Comparison of ENCODE assay signal across 10 mouse cellular contexts in genomic region chr1:181861181-181861902, GRCm38 (mm10). TPM values are rescaled to one million over a fixed set of nuclear protein-coding genes. Genes with fewer than 3 reads are reported as not detected.
DNase-seq lines count a peak whose midpoint lies in the region; ATAC-seq and TF ChIP-seq lines count a peak whose summit lies in the region.
"Had no signal": no experiment of that assay in that cellular context is flagged by ENCODE, and none has a peak within 500 bp of the region (broad histone marks: within the 10 kb centered on the region; RNA-seq: fewer than 3 reads in every experiment).

No protein-coding gene starts in this region.

- ATAC-seq in stomach, embryonic 16.5 days (ENCODE audit: insufficient read depth, low FRiP score): no peak

- TF ChIP-seq CTCF in gastrocnemius, adult 2 months (IDR thresholded peaks at IDR 0.05): no peak
- TF ChIP-seq CTCF in thymus, adult 2 months (IDR thresholded peaks at IDR 0.05; ENCODE audit: borderline replicate concordance, control insufficient read depth, extremely low read depth, insufficient read depth, low read length, poor library complexity): no peak
- TF ChIP-seq CTCF in liver, adult 2 months (IDR thresholded peaks at IDR 0.05; ENCODE audit: low read depth, low read length): no peak

- H3K9ac ChIP-seq in liver, adult 2 months (ENCODE audit: low read depth, low read length): no peak overlapping the region
- no peak overlapping the region for H3K9ac ChIP-seq in stomach, embryonic 16.5 days (ENCODE audit: low read length)
- H3K9ac ChIP-seq: hindbrain, embryonic 14.5 days had no signal

- H3K9me3 ChIP-seq in stomach, embryonic 16.5 days (replicated peaks; ENCODE audit: control insufficient read depth, low read length): no peaks in the 10 kb centered on the region

- H3K4me1 ChIP-seq in thymus, adult 2 months (replicated peaks; ENCODE audit: control insufficient read depth, insufficient read depth, low read length): peaks cover 65% of the 10 kb centered on the region
- H3K4me1 ChIP-seq in liver, adult 2 months (ENCODE audit: control insufficient read depth, insufficient read depth, low read length): no peaks in the 10 kb centered on the region
- H3K4me1 ChIP-seq in stomach, embryonic 16.5 days (ENCODE audit: control insufficient read depth, insufficient read depth, low read length): peaks cover 11% of the 10 kb centered on the region

- no peaks in the 10 kb centered on the region for H3K36me3 ChIP-seq in thymus, adult 2 months (ENCODE audit: control insufficient read depth, insufficient read depth, low read length)
- H3K36me3 ChIP-seq in liver, adult 2 months (ENCODE audit: control insufficient read depth, insufficient read depth, low read length): no peaks in the 10 kb centered on the region
- H3K36me3 ChIP-seq in stomach, embryonic 16.5 days (ENCODE audit: control insufficient read depth, insufficient read depth, low read length): no peaks in the 10 kb centered on the region

- no peaks in the 10 kb centered on the region for H3K27me3 ChIP-seq in thymus, adult 2 months (ENCODE audit: control insufficient read depth, insufficient read depth, low read length)
- H3K27me3 ChIP-seq in liver, adult 2 months (ENCODE audit: control insufficient read depth, insufficient read depth, low read length): no peaks in the 10 kb centered on the region
- H3K27me3 ChIP-seq in stomach, embryonic 16.5 days (ENCODE audit: control insufficient read depth, insufficient read depth, low read length): no peaks in the 10 kb centered on the region

- intact Hi-C loops in gastrocnemius, adult 2 months (cut with DNase I): no loop called here
- intact Hi-C loops in gastrocnemius, postnatal 36 days (cut with DNase I): no loop called here

- no peak for DNase-seq in gastrocnemius, adult 2 months
- no peak for DNase-seq in gastrocnemius, postnatal 36 days
- DNase-seq in thymus, adult 2 months: no peak
- no peak for DNase-seq in thymus, postnatal 14 days
- no peak for DNase-seq in liver, adult 2 months (ENCODE audit: extremely low read depth, low read depth, low spot score)
- DNase-seq in cerebellum, adult 9-11 months: no peak
- no peak for DNase-seq in left cerebral cortex, adult 9 months (ENCODE audit: low spot score in 2 of 2)
- DNase-seq: right cerebral cortex, adult 18-20 months had no signal

- no peak for TF ChIP-seq POLR2A in thymus, adult 2 months (IDR thresholded peaks at IDR 0.05; ENCODE audit: control insufficient read depth, extremely low read depth, insufficient read depth, low read length, poor library complexity)
- TF ChIP-seq POLR2A in liver, adult 2 months (IDR thresholded peaks at IDR 0.05; ENCODE audit: extremely low read depth, insufficient read depth, low read length): no peak

- no peak overlapping the region for H3K4me2 ChIP-seq in stomach, embryonic 16.5 days (ENCODE audit: low read depth, low read length)
- H3K4me2 ChIP-seq: hindbrain, embryonic 14.5 days had no signal

- H3K79me2 ChIP-seq in liver, adult 2 months (ENCODE audit: control insufficient read depth, insufficient read depth, low read length): no peaks in the 10 kb centered on the region

- no peak overlapping the region for H3K4me3 ChIP-seq in gastrocnemius, adult 2 months
- H3K4me3 ChIP-seq in thymus, adult 2 months (ENCODE audit: control insufficient read depth, insufficient read depth, low read length): no peak overlapping the region
- H3K4me3 ChIP-seq in liver, adult 2 months (ENCODE audit: insufficient read depth, low read depth, low read length): no peak overlapping the region
- no peak overlapping the region for H3K4me3 ChIP-seq in stomach, embryonic 16.5 days (replicated peaks; ENCODE audit: low read length)

- WGBS in thymus, adult 2 months: 44% methylated on average over 2 of the region's 2 CpGs
- 75% methylated on average over 2 of the region's 2 CpGs for WGBS in liver, adult 2 months
- WGBS in stomach, embryonic 16.5 days: 67% methylated on average over 2 of the region's 2 CpGs

- H3K27ac ChIP-seq in gastrocnemius, adult 2 months: peak overlapping the region; percentile 80
- H3K27ac ChIP-seq in thymus, adult 2 months (ENCODE audit: control insufficient read depth, insufficient read depth, low read length): peak overlapping the region; percentile 99
- 0 out of 2 replicates have a peak overlapping the region, but pooled peaks have one; percentile 43 for H3K27ac ChIP-seq in liver, adult 2 months (replicated peaks; ENCODE audit: insufficient read depth, low read depth, low read length)
- peak overlapping the region; percentile 25; the same call in 1 of the 2 replicates for H3K27ac ChIP-seq in stomach, embryonic 16.5 days (ENCODE audit: low read length)
- H3K27ac ChIP-seq: hindbrain, embryonic 14.5 days had no signal

RNA-seq across cellular contexts. Expression of gene Lbr, which starts 18.5 kb away (rescaled TPM):
- 10 to 100 TPM; 22.4 to 25.9 TPM for total RNA-seq in gastrocnemius, adult 2 months (2021)
- 10 to 100 TPM; 17.7 to 20.5 TPM for total RNA-seq in gastrocnemius, postnatal 36 days (2021)
- polyA plus RNA-seq in thymus, adult 2 months (2012; rRNA removed): 183 and 201 TPM in 2 replicates
- 9.5 and 12.1 TPM in 2 replicates for total RNA-seq in liver, adult 2 months (2014; rRNA removed)
- polyA plus RNA-seq in liver, adult 2 months (2012; rRNA removed): 5.2 and 7.3 TPM in 2 replicates
- polyA plus RNA-seq in stomach, embryonic 16.5 days (2015; fragmentation: Nextera tagmentation; extraction: Ambion mirVana): 127 TPM in 2 replicates

Comparison
In these comparisons a context has a peak if more than half of its experiments do, and no peak if none do; other contexts are left out.
1. H3K27ac ChIP-seq: peak in every context shown above with its lines; median percentile 99 in thymus, adult 2 months; 80 in gastrocnemius, adult 2 months; 43 in liver, adult 2 months; 25 in stomach, embryonic 16.5 days.